Mouse (Mus musculus) forebrain, postnatal 0 days (tissue): Measurements from ENCODE around the gene Trub1. TPM values are rescaled to one million over a fixed set of nuclear protein-coding genes. Genes with fewer than 3 reads are reported as not detected.

Experiments
- ATAC-seq: fragments of 200-750 bp; cut with Nextera tagmentation; 2 replicates; pipeline ENCODE4 v1.8.0; 2017; ENCODE audit warnings: mild to moderate bottlenecking, moderate library complexity
- DNase-seq: peaks from one replicate; pipeline ENCODE4 v3.0.0-alpha.2; 2015
- H3K27ac ChIP-seq: fragments of 300-500 bp; sonication (generic); 2 replicates; pipeline ENCODE4 v1.5.1; 2014; ENCODE audit warnings: low read depth, mild to moderate bottlenecking, antibody characterized with exemption, low read length, moderate library complexity, mixed read lengths
- H3K27me3 ChIP-seq: fragments of 300-500 bp; sonication (generic); 2 replicates; pipeline ENCODE4 v1.6.1; 2014; ENCODE audit warnings: mild to moderate bottlenecking, low read length, mixed read lengths; ENCODE audit not compliant: insufficient read depth
- H3K36me3 ChIP-seq: fragments of 300-500 bp; sonication (generic); 2 replicates; pipeline ENCODE4 v1.6.1; 2014; ENCODE audit warnings: mild to moderate bottlenecking, moderate library complexity; ENCODE audit not compliant: insufficient read depth
- H3K4me1 ChIP-seq: fragments of 300-500 bp; sonication (generic); 2 replicates; pipeline ENCODE4 v1.6.1; 2014; ENCODE audit warnings: antibody characterized with exemption; ENCODE audit not compliant: insufficient read depth
- H3K4me2 ChIP-seq: fragments of 300-500 bp; sonication (generic); 2 replicates; pipeline ENCODE4 v1.6.1; 2014; ENCODE audit warnings: low read depth, mild to moderate bottlenecking, moderate library complexity
- H3K4me3 ChIP-seq: fragments of 300-500 bp; sonication (generic); 2 replicates; pipeline ENCODE4 v1.5.1; 2014; ENCODE audit warnings: low read depth, low read length, mixed read lengths
- H3K9ac ChIP-seq: fragments of 300-500 bp; sonication (generic); 2 replicates; pipeline ENCODE4 v1.6.1; 2014; ENCODE audit warnings: mild to moderate bottlenecking
- H3K9me3 ChIP-seq: fragments of 300-500 bp; sonication (generic); 2 replicates; pipeline ENCODE4 v1.6.1; 2016; ENCODE audit warnings: low read length
- CTCF ChIP-seq: sonication (generic); IDR thresholded peaks from 2 replicates; pipeline ENCODE4 v1.5.1; 2016; ENCODE audit warnings: antibody characterized with exemption, control low read depth, low read depth
- WGBS: fragments of 180-500 bp; shearing (Covaris S2); extraction: QIAGEN DNeasy Blood & Tissue Kit; methylation state at CpG from one replicate; pipeline ENCODE4 v1.1.7; 2014; 5-methylcytosine and 5-hydroxymethylcytosine counted together
- polyA plus RNA-seq: library from polyadenylated mRNA; unstranded; fragments of >200 nt; fragmentation: Nextera tagmentation; extraction: Ambion mirVana; gene quantifications from 2 replicates; pipeline ENCODE4 v1.2.1, GENCODE M21; 2015
- total RNA-seq: library from RNA; depleted of rRNA; stranded (reverse); fragments of >200 nt; gene quantifications from 2 replicates; pipeline ENCODE4 v1.2.3, GENCODE M21; 2014

The Trub1 gene
- total and polyA plus RNA-seq, 2 experiments from 2014 or later = 21.5 to 27.7 TPM

DNA sequence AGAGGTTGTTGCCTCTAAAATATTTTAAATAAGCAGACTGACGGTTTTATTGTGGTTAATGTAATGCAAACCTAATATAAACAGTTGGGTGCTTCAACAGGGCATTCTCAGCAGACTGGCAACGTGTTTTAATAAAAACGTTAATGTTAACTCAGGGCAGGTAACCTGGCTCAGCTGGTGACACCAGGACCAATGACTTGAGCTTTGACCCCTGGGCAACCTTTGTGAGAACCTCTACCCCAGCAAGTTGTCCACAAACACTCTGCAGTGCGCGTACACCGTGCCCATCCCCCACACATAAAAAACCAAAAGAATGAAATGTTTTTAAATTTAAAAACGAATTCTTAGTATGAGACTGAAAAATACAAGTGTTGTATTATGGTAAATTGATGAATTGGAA lies 36.8 kb downstream of the Trub1 start:
- no peak for ATAC-seq
- H3K4me1 ChIP-seq = 0 out of 2 replicates have a peak, but pooled peaks cover 3% of the 10 kb centered on the region
- 88% methylated on average over 7 of the region's 7 CpGs for WGBS

DNA sequence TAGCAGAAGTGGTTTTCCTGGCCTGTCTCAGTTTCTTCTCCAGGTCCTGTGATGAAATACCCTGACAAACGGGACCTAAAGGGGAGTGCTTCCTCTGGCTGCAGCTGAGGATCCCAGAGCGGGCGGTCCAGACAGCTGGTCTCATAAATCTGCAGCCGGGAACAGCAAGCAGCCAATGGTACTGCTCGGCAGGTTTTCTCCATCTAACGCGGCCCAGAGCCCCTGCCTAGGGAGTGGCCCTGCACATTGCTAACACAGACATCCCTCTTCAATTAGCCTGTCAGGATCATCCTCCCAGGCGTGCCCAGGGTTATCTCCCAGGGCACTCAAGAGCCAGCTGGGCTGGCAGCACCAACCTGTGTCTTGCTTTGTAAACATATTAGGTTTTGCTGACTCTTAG lies 38.3 kb downstream of the Trub1 start:
- DNase-seq (no peak), ATAC-seq (no peak)
- Histone ChIP-seq H3K36me3 (peaks cover 3% of the 10 kb centered on the region), H3K4me3 (no peak overlapping the region), H3K4me2 (no peak overlapping the region), H3K27me3 (no peaks in the 10 kb centered on the region), H3K4me1 (0 out of 2 replicates have a peak, but pooled peaks cover 3% of the 10 kb centered on the region), H3K9me3 (no peaks in the 10 kb centered on the region), H3K27ac (no peak overlapping the region; the same call in 1 of the 2 replicates), H3K9ac (no peak overlapping the region)
- no peak for TF ChIP-seq CTCF
- WGBS = 49% methylated on average over 8 of the region's 8 CpGs

More for the DNA sequence above, 36.8 kb downstream of the Trub1 start:
- no peaks in the 10 kb centered on the region for H3K27me3 ChIP-seq
- no peak overlapping the region for H3K4me2 ChIP-seq
- H3K4me3 ChIP-seq = no peak overlapping the region
- peaks cover 3% of the 10 kb centered on the region for H3K36me3 ChIP-seq
- DNase-seq = no peak
- no peak for TF ChIP-seq CTCF
- H3K27ac ChIP-seq = no peak overlapping the region
- no peaks in the 10 kb centered on the region for H3K9me3 ChIP-seq
- H3K9ac ChIP-seq = no peak overlapping the region

DNA sequence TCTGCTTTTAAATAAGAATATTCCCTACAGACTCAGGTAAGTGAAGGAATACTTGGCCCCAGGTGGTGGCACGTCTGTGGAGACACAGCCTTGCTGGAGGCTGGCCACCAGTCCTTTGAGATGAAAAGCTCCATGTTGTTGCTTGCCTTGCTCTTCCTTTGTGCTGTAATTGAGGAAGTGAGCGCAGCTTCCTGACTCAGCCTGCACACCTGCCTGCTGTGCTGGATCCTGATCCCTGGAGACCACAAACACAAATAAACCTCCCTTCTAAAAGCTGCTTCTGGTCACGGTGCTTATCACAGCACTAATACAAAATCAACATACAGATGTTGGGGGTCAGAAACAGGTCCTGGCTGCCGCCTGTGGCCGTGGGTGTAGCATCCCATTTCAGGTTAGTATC lies 41.3 kb downstream of the Trub1 start:
- H3K9ac ChIP-seq = no peak overlapping the region
- no peak for DNase-seq
- peaks cover 2% of the 10 kb centered on the region; the same call in 1 of the 2 replicates for H3K36me3 ChIP-seq
- H3K4me1 ChIP-seq = no peaks in the 10 kb centered on the region
- ATAC-seq = no peak
- WGBS = 89% methylated on average over 5 of the region's 5 CpGs
- no peak overlapping the region for H3K27ac ChIP-seq
- no peak for TF ChIP-seq CTCF
- H3K27me3 ChIP-seq = no peaks in the 10 kb centered on the region
- no peak overlapping the region for H3K4me3 ChIP-seq
- H3K9me3 ChIP-seq = no peaks in the 10 kb centered on the region
- no peak overlapping the region for H3K4me2 ChIP-seq

DNA sequence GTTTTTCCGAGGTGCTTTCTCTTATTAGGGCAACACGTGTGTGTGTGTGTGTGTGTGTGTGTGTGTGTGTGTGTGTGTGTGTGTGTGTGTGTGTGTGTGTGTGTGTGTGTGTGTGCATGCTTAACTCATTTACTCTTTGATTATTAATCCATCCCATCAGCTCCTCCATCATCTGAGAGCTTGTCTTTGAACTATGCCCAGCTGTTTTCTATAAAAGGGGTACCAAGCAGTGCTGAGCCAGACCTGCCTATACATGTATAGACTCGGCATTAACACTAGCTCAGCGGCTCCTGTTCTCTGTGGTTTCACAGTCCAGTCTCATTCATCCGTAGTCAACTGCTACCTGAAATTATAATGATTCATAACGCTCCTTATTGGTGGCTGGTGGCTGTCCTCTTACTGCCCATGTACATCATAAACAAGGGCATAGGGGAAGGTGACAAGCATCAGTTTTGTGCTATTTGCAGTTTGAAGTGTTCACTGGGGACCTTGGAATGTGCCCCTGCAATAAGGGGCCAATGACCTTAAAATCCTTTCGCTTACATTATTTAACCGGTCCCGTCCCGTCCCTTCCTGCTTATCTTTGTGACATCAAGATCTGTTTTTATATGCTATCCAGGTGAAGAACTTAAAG lies 45.5 kb downstream of the Trub1 start:
- no peak overlapping the region for H3K9ac ChIP-seq
- H3K36me3 ChIP-seq = no peaks in the 10 kb centered on the region
- no peak for TF ChIP-seq CTCF
- no peak overlapping the region for H3K4me3 ChIP-seq
- no peaks in the 10 kb centered on the region for H3K4me1 ChIP-seq
- no peak for DNase-seq
- H3K9me3 ChIP-seq = no peaks in the 10 kb centered on the region
- no peak for ATAC-seq
- H3K4me2 ChIP-seq = no peak overlapping the region
- no peaks in the 10 kb centered on the region for H3K27me3 ChIP-seq
- 91% methylated on average over 10 of the region's 10 CpGs for whole genome bisulfite sequencing
- H3K27ac ChIP-seq = no peak overlapping the region

DNA sequence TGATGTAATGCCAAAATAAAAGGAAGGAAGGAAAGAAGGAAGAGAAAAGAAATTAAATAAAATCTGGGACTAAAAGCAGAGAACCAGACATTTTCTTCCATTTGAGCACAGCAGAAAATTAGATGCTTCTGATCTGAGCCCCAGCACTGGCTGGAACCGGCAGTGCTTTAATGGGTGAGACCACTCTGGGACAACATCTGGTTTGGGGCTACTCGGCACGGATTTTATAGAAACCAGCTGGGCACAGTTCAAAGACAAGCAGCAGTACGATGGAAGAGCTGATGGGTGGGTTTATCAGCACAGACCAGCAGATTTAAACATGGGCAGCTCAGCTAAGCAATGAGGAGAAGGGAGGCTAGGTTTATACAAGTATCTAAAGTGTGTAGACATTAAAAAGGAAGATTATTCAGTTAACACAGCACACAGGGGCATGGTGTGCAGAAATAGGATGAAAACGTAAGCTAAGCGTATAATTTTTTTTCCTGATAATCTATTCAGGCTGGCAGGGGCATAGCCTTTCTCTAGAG lies 46.2 kb downstream of the Trub1 start:
- H3K27me3 ChIP-seq = no peaks in the 10 kb centered on the region
- H3K9ac ChIP-seq = no peak overlapping the region
- 75% methylated on average over 6 of the region's 6 CpGs for WGBS
- H3K27ac ChIP-seq = no peak overlapping the region
- no peaks in the 10 kb centered on the region for H3K36me3 ChIP-seq
- no peaks in the 10 kb centered on the region for H3K4me1 ChIP-seq
- no peaks in the 10 kb centered on the region for H3K9me3 ChIP-seq
- no peak overlapping the region for H3K4me3 ChIP-seq
- no peak for ATAC-seq
- H3K4me2 ChIP-seq = no peak overlapping the region
- DNase-seq = no peak
- no peak for TF ChIP-seq CTCF

DNA sequence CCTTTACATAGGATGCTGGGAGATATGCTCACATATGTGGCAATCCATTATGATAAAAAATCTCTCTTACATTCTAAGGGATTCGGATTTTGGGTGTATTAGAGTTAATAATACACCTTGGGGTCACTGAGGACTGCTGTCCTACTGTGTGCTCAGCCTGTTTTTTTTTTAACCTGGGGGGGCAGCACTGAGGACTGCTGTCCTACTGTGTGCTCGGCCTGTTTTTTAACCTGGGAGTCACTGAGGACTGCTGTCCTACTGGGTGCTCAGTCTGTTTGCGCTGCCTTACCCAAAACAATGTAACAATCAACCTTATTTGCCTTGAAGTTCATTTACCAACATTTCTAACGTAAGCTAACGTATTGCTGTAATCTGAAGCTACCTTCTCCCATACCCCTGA lies 47.5 kb downstream of the Trub1 start:
- H3K9me3 ChIP-seq = no peaks in the 10 kb centered on the region
- no peaks in the 10 kb centered on the region for H3K27me3 ChIP-seq
- H3K36me3 ChIP-seq = no peaks in the 10 kb centered on the region
- H3K4me2 ChIP-seq = no peak overlapping the region
- H3K4me1 ChIP-seq = no peaks in the 10 kb centered on the region
- DNase-seq (no peak), ATAC-seq (no peak)
- 93% methylated on average over 5 of the region's 5 CpGs for WGBS
- TF ChIP-seq CTCF = no peak
- no peak overlapping the region for H3K27ac ChIP-seq
- H3K9ac ChIP-seq = no peak overlapping the region
- no peak overlapping the region for H3K4me3 ChIP-seq

DNA sequence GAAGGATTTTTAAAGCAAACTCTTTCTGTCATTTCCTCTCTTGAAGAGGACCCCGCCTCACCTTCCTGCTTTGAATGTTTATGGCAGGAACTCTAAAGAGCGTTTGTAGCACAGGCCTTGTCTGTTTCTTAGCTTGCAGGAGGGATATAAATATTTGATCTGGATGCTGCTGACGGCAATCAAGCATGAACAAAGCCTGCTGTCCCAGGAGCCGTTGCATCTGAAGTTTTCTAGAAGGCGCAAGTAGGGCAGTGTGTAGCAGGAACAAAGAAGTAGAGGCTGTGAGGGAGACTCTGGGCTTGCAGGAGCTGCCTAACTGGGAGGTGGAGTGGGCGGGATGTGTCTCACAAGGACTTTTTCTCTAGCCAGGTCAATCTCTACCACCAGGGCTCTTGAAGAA lies 50.4 kb downstream of the Trub1 start:
- no peak overlapping the region for H3K27ac ChIP-seq
- H3K4me3 ChIP-seq = no peak overlapping the region
- no peaks in the 10 kb centered on the region for H3K27me3 ChIP-seq
- no peak for TF ChIP-seq CTCF
- ATAC-seq (no peak), DNase-seq (no peak)
- H3K9ac ChIP-seq = no peak overlapping the region
- H3K9me3 ChIP-seq = no peaks in the 10 kb centered on the region
- H3K36me3 ChIP-seq = no peaks in the 10 kb centered on the region
- whole genome bisulfite sequencing = 62% methylated on average over 6 of the region's 6 CpGs
- H3K4me2 ChIP-seq = no peak overlapping the region
- peaks cover 11% of the 10 kb centered on the region; the same call in 1 of the 2 replicates for H3K4me1 ChIP-seq
